Mouse (Mus musculus) right cerebral cortex, postnatal 4 days (tissue): ENCODE results near the gene Rnf121.
A peak's percentile ranks its signal among the peaks of the same experiment; 100 is the strongest.
"Not testable (repeated sequence)": the region's sequence is repeated elsewhere in the genome, so short reads cannot be mapped to it uniquely, and the experiment has no call there.

ENCODE experiments used
- DNase-seq: peaks from one replicate; pipeline ENCODE4 v3.0.0-alpha.2; 2022

Rnf121 gene

DNA sequence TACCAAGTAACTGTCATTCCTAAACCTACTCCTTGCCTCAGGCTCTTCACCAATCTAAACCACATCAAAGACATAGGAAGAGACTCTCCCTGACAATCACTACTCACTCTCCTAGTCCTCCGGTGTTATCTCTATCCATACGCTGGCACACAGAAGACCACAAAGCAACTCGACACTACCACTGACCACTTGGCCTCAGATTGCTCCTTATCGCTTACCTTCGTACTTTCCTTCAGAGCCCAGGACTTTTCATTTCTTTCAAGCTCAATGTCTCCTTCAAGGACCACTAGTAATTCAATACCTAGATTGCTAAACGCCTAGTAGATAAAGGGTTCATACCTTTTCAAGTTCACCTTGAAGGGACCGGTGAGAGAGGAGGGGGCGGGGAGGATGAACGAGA lies 1.4 kb downstream of the Rnf121 start:
- DNase-seq, result no peak

GRCm38 (mm10) chr7:102062203-102062602 lies 3.1 kb downstream of the Rnf121 start:
- DNase-seq, result no peak

GRCm38 (mm10) chr7:102061353-102061752 lies 3.9 kb downstream of the Rnf121 start:
- no peak for DNase-seq

- not testable (repeated sequence) for DNase-seq
These were observed 16.7 kb downstream of the Rnf121 start for GRCm38 (mm10) chr7:102048524-102048923.

DNA sequence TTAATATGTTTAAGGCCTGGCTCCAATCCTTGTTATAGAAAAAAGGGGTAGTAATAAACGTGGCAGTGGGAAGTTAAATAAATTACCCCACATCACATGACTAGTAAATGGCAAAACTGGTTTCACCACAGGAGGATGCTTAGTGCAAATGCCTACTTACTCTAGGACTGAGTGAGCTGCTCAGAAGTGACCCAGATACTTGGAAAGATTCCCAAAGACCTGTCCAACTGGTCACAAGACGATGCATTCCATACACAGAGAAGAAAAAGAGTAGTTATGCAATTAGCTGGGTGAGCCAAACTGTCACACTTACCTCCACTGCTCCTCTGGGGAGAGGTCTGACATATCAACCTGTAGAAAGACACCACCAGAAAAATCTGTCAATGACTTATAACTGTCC lies 23.0 kb downstream of the Rnf121 start:
- DNase-seq, result no peak

DNA sequence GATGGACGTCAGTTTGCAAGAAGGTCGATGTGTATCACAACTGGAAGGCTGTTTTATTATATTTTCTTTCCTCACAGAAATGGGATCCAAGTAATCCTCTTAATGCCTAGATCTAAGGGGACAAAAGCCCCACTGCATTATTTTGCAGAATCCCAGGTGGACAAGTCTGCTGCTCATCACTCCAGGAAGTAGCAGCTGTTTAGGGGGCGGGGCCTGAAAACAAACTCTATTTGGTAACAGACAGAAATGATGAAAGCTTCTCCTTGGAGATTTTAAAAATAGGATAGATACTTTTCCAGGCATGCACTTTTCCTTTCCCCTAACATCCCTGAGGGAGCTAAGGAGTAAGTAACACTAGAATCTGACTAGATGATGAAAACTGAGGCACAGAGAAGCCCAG lies 28.0 kb downstream of the Rnf121 start:
- DNase-seq, result no peak

- no peak for DNase-seq
These were observed 29.7 kb downstream of the Rnf121 start for GRCm38 (mm10) chr7:102035534-102035933.

DNA sequence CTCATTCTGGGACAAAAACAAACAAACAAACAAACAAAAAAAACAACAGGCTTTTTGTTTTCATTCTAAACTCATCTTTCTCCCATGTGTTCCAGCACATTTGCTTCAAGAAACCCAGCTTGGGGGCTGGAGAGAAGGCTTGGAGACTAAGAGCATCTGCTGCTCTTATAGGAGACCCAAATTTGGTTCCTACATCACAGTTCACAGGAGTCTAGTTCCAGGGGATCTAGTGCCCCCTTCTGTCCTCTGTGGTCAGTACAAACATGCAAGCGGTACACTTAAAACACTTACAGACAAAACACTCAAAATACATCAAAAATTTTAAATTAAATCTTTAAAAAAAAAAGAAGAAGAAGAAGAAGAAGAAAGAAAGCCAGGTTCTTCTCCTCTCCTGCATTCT lies 30.4 kb downstream of the Rnf121 start:
- DNase-seq, result no peak

- no peak for DNase-seq
These were observed 39.8 kb downstream of the Rnf121 start for GRCm38 (mm10) chr7:102025187-102026119.

- DNase-seq, result no peak
These were observed 41.4 kb downstream of the Rnf121 start for GRCm38 (mm10) chr7:102023821-102024220.

DNA sequence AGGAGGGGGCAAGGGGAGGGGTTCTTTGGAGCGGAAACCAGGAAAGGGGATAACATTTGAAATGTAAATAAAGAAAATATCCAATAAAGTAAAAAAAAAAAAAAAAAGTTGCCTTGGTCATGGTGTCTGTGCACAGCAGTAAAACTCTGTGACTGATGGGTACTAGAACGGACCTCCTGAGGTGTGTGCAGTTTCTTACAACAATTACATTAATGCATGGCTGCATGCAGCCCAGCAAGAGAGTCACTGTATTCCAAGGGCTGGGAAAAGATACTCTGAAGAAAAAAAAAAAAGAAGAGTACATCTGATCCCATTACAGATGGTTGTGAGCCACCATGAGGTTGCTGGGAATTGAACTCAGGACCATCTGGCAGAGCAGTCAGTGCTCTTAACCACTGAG lies 44.3 kb downstream of the Rnf121 start:
- DNase-seq, result not testable (repeated sequence)

DNA sequence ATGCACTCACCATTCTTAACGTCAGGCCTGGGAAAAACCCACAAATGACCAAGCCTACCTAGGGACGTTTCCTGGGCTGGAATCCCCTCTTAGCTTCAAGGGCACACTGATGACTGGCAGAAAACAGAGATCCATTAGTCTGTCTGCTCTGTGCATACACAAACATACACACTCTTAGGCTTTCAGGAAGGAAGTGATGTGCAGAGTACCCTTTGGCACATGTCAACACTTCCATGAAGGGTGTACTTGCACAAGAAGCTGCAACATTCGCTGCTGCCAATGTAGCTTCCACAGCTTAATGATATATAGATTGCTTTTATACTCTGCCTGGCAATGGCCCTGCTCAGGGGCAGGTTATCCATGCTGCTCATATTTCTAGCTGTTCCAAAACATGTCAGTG lies 45.9 kb downstream of the Rnf121 start:
- DNase-seq, result no peak

DNA sequence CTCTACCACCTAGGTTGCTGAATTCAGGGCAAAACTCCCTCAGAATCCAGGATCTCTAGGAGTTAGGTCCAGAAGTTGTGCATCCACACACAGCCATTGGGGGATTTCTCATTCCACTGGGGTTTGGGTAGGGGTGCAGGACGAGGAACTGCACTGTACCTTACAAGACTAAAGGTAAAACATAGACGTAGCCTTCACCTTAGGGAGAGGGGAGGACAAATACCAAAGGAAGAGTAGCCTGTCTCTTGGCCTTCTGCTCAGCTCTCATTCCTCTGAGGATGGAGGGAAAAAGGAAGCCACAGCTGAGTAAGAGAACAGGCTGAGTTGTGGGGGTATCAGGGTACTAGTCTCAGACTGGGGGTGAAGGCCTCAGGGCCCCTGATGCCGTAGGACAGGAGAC lies 46.7 kb downstream of the Rnf121 start, which contains the start of gene Il18bp:
Gene Il18bp (minus strand): TSS at position 101 of the 400 bp plus-strand sequence.
- DNase-seq, result no peak

DNA sequence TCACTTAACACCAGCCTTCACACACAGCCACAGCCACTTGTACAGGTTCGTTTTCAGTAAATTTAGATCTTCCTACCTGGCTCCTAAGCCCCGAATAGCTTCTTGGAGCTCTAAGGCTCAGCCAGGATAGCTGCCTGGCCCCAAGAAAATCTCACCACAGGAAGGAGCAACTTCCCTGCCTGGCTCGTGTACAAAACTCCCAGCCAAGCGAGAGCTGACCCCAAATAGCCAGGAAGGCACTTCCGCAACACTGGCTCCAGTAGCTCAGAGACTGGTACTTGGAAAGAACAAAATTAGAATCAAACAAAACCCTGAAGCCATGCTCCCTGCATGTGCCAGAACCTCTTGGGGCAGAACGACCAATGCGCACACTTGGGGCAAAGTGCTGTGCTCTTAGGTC lies 47.2 kb downstream of the Rnf121 start:
- no peak for DNase-seq

GRCm38 (mm10) chr7:102017452-102017851 lies 47.8 kb downstream of the Rnf121 start:
- no peak for DNase-seq

- DNase-seq, result no peak
These were observed 48.3 kb downstream of the Rnf121 start for GRCm38 (mm10) chr7:102016936-102017335.

- no peak for DNase-seq
These were observed 50.3 kb downstream of the Rnf121 start for GRCm38 (mm10) chr7:102014995-102015394.

DNA sequence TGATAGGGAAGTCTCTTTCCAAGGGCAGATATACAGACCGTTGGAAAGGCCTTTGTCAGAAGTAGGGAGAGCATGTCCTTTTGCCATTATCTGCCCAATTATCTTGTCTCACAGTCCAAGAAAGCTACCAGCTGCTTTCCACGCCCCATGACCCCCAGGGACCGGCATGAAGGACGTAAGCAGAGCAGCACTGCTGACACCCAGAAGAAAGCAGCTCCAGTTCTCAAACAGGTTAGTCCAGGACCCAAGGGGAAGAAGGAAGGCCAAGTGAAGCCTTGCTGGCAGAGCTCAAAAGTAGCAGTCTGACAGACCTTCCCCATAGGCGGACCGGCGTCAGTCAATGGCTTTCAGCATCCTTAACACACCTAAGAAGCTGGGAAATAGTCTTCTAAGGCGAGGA lies 51.9 kb downstream of the Rnf121 start:
- DNase-seq, result no peak

- DNase-seq, result no peak
These were observed 53.4 kb downstream of the Rnf121 start for GRCm38 (mm10) chr7:102011855-102012254.

GRCm38 (mm10) chr7:102006520-102006919 lies 58.7 kb downstream of the Rnf121 start:
- no peak for DNase-seq

- DNase-seq, result peak; percentile 35
These were observed 64.2 kb downstream of the Rnf121 start for GRCm38 (mm10) chr7:102000921-102001630.

GRCm38 (mm10) chr7:102000296-102000695 lies 65.0 kb downstream of the Rnf121 start:
- no peak for DNase-seq

DNA sequence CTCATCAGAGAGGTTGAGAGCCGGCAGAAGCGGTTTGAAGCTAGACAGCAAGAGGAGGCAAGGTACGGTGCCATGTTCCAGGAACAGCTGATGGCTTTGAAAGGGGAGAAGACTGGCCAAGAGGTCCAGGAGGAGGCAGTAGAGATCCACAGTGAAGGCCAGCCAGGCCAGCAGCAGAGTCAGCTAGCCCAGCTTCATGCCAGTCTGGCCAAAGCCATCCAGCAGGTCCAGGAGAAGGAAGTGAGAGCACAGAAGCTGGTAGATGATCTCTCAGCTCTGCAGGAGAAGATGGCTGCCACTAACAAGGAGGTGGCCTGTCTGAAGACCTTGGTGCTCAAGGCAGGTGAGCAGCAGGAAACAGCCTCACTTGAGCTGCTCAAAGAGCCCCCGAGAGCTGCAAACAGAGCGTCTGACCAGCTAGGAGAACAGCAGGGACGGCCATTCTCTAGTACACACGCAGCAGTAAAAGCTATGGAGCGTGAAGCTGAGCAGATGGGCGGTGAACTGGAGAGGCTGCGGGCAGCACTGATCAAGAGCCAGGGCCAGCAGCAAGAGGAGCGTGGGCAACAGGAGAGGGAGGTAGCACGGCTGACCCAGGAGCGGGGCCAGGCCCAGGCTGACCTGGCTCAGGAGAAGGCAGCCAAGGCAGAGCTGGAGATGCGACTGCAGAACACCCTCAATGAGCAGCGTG lies 65.7 kb downstream of the Rnf121 start:
- no peak for DNase-seq
